Mouse (Mus musculus) right cerebral cortex, postnatal 36 days (tissue): ENCODE data around the gene Nkain2.
"Not testable (repeated sequence)": the region's sequence is repeated elsewhere in the genome, so short reads cannot be mapped to it uniquely, and the experiment has no call there.

Experiments used
- DNase-seq, 2 experiments: peaks; one replicate each; pipeline ENCODE4 v3.0.0; 2022; ENCODE audit warnings: low spot score in 2 of 2, mixed read lengths in 1 of 2

Gene Nkain2

DNA sequence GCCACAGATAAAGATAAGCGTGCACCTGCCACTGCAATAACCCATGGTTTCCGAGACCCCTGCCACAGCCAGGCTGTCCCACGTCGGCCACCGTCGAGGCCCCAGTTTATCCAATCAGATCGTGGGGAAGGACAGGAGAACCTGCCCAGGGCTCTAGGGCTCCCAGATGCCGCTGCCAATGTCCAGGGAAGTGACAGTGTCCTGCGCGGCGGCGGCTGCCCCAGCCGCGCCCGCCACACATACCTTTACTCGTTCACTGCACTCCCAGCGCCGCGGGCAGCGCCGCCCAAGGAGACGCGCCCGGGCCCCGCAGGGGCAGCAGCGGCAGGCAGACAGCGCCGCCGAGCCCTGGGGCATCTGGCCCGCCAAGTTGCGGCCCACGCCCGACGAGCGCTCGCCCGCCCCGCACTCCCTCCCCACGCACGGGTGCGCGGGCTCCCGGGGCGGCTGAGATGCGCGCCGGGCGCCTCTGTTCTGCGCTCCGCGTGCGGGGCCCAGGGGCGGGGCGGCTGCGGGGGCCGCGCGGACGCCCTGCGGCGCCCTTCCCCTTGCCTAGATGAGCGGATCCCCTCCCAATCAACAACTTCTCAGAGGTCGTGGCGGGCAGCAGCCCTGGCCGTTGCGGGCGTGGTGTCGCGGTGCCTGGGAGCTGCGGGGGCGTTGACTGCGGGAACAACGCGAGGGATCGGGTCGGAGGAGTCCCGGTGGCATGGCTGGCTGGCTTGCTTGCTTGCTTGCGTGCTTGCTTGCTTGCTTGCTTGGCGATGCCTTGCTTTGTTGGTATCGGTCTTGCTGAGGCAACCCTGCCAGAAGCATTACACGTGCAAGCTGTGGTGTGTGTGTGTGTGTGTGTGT lies at the start of gene Nkain2:
TSS of gene Nkain2 (minus strand) at position 811 of the 855 bp plus-strand sequence.
- DNase-seq: peak; percentile 50 to 65

DNA sequence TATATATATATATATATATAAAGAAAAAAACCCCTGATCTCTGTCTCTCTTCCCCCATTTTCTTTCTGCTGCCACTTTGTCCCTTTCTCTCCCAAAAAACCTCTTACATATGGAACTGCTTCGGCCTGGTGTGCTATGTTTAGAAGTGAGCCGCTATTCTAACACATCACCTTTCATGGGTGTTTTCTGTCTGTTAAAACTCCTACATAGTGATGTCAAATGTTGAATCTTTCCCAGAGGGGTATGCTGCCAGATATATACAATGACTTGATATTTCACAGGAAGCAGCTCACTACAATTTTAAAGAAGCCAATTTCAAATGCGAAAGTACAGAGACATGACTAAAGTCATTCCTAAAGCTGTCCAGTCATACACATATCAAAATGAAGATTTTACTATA lies 49.6 kb upstream of the Nkain2 start:
- no peak for DNase-seq

DNA sequence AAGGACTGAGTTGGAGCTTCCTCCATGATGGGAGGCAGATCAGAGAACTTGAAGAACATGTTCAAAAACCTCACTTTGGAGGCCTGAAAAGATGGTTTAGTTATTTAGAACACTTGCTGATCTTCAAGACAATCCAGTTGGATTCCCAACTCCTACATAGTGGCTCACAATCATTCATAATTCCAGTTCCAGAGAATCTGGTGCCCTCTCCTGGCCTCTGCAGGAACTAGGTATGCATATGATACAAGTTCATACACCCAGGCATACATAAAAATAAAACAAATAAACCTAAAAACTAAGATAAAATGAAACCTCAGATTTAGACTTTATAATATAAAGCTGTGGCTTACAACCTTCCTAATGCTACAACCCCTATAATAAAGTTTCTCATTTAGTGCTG lies 4.8 kb upstream of the Nkain2 start:
- DNase-seq: peak in 1 of 2 experiments; percentile 4

DNA sequence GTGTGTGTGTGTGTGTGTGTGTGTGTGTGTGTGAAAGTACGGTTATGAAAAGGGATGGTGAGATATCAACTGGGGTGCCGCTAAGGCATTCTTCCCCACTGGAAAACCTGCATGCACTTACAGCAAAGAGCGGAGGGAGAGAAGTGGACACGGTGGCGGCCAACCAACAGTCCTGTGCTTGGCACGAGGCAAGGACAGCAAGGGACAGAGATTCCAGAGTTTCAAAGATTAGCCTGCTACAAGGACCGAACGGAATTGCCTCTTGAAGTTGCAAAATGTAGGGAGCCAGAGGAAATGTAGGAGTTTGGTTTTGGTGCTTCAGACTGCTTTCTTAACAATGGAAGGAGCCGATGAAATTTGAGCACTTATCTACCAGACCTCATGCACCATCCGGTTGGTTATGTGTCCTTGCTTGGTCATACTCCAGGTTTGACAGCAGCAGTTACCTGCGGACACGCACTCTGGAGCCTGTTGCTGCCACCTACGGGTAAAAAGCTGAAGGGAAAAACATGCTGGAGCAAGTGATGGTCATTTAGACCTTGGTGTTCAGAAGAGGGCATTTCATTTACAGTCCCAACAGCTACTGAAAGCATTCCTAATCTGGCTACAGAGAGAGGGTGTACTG lies 357 bp upstream of the Nkain2 start:
- DNase-seq: peak; percentile 13 to 66

DNA sequence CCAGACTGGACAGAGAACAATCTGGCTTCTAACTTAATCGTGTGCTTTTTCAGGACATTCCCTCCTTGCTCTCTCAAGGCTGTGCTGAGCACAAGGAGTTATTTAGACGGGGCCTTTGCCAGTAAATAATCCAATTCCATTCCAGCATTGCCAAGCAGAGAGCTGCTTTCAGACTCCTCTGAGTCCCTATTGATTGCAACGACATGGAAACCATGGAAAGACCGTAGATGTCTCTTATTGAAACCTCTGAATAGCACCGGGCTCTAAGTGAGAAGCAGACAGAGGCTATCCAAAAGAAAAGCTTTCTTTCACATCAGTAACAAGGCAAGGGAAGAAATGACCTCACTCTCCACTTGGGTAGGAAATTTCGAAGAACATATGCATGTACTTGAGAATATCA lies 8.3 kb downstream of the Nkain2 start:
- no peak for DNase-seq

DNA sequence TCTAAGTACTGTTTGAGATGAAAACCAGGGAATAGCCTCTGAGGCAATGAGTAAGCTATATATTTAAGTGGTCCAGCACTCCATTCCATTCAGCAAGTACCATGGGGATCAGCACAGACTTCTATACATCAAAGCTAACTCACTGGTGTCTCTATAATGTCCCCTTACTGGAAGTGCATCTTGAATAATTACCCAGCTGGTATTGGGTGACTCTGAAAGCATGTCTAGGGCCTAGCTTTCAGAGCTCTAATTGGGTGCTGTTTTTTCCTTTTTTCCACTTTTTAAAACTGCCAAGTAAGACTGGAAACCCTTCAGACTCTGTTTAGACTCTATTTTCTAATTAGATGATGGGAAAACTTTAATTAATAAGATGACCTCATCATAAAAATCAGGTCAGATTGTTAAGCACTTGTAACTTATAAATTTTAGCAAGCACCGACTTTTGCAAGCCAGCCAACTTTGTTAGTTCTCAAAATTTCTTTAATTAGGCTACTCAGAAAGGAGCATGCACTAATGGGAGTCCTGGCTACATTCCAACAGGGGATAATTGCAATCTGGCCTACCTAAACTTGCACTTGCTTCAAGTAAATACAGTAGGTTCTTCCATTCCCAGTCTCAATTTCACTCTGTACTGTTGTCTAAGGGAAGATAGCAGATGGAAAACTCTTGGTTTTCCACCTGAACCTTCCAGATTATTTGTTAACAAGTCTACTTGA lies 19.4 kb downstream of the Nkain2 start:
- DNase-seq: peak in 1 of 2 experiments; percentile 10

DNA sequence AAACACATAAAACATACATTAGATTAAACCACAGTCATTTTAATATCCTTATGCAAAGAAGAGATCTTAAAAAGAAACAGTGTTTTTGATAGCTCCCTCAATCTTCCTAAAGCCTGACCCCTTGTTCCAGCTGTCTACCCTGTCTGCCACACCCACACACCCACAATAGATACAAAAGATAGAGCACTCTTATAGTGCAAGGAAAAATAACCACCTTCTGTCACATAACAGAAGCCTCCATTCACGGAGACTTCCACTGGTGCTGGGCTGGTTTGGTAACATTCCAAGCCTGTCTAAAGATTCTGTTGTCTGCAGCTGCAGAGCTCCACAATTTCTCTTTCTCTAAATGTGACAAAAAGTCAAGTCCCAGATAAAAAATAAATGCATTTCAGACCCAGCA lies 20.7 kb downstream of the Nkain2 start:
- peak in 1 of 2 experiments; percentile 18 for DNase-seq

DNA sequence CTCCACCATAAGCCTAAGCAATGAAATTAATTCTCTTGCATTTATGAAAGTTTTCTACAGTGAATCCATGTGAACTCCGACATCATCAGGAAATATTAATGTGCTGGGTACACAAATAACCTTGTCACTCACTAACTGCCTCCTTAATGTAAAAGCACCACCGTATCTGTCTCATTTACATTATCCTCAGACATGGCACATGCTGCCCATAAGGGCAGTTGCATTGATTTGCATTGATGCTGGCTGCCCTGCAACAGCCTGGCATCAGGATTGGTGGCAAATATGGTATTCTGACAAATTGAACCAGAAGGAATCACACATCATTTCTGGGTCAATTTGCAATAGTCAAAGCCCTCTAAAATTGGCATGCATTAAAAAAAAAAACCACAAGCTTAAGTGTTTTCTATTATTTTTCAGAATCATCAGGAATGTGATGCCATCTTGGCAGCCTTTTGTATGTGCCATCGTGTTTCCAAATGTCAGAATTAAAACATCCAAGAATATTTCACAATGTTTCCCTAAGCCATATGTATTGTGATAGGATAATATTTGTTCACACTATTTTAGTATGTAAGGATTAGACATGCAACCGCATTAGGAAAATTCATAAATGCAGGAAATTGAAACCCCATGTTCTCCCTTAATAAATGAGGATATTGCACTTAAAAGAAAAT lies 74.9 kb downstream of the Nkain2 start:
- DNase-seq: no peak

DNA sequence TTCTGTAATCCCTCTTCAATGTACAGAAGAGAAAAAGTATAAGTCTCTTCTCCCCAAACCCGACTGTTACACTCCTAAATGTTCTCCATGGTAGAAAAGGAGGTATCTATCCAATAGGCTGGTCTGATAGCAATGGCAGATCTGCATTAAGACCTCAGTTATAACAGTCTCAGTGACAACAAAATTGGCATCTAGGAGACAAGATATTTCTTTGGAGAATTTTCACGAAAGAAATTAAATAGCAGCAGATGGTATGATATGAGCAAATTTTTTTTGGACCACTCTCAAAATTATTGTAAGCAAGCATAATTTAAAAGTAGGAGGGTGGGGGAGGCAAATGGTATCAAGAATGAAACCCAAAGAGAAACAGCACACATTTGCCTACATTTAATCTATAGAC lies 94.0 kb downstream of the Nkain2 start:
- DNase-seq: no peak

DNA sequence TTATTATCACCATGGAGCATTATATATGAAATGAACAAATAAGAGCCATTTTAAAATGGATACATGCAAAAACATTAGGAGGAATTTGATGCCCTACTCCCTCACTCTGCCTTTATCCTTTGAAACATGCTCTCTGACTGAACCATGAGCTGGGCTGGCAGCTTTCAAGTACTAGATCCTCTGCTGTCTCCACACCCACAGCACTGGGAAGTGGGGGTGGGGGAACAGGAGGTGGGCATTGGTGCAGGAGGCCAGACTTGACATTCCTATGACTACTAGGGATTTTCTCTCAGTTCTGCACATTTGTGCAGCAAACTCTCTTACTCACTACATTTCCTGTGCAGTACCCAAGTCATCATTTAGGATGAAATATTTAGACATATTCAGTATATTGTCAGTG lies 99.7 kb downstream of the Nkain2 start:
- peak in 1 of 2 experiments; percentile 7 for DNase-seq

DNA sequence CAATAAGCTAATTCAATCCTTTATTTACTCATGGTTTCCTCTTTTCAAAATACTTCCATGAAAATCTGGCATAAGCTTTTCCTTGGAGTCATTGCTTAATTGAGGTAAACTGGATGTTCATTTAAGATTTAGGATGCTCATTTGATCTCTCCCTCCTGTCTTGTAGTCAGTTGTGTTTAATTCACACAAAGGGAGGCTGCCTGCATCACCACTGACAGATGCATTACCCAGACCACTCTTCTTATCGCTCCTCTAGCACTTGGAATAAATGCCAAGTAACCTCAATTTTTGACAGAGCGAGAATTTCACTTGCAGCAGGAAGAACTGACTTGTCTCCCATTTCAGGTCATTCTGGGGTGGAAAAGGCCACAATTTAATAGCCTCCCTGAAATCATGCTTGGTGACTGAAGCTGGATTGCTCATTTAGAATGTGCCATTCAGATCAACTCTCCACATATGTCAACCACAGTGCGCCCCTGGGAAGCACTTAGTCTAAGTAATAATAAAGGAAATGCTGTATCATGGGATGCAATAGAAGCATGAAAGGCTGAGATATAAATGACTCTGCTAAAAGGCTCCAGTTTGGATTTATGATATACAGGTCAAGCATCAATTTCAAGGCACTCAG lies 107.4 kb downstream of the Nkain2 start:
- DNase-seq: no peak

DNA sequence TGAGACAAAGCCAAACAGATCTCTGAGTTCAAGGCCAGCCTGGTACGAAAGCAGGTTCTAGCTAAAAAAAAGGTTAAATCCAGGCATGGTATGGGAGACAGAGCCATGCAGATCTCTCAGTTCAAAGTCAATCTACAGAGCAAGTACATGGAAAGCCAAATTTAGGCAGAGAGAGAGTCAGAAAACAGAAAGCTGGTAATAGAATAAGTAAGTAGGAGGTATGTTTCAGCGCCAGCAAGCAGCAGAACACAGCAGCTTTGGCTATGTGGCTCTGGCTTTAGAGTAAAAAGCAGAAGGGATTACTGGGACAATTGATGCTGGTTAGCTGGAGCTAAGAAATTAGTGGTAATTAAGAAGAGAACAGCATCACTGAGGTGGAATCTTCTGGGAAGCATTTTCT lies 151.3 kb downstream of the Nkain2 start:
- no peak for DNase-seq

DNA sequence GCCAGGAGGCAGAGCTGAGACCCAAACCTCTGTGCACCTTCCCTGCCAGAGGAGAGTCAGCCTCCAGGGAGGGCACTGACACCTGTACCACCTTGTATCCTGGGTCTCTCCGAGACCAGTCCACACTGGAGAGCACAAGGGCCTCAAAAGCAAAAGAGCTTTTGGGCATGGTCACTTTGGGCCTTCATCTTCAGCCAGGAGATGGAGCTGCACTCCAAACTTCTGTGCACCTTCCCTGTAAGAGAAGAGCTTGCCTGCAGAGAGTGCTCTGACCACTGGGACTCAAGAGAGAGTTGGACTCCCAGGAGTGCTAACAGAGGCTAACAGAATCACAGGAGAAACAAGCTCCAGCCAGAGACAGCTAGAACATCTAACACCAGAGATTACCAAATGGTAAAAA lies 183.7 kb downstream of the Nkain2 start:
- not testable (repeated sequence) for DNase-seq

DNA sequence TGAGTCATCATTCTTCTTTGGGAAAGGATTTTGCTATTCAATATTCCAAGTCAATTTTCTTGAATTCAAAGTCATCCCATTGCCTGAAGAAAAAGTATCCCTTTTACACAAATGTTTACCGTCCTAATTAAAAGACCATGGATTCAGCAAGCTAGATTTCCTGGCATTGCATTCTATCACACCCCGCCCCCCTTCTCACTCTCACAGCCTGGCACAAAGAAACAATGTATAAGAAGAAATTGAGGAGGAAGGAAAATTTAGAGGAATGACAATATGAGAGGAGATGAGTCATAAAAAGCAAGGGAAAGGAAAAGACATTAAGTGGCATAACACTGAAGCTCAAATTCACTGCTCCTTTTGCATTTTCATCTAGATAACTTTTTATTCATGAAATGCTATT lies 193.6 kb downstream of the Nkain2 start:
- DNase-seq: no peak

DNA sequence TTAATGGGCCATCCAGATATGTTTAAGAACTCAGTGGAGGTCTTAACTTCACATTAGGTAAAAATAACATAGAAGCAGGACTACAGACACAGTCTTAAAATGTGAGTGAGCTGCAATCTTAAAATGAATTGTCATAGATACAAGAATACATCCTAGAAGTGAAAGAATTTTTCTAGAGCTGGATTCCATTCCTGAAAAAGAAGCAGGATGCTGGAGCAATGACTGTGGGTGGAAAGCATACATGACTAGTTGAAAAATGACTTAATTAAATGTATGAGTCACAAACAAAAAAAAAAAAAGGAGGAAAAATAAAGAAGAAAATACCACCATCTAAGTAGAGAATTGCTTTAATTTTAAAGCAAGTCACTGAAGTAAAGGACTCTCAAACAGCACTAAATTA lies 205.7 kb downstream of the Nkain2 start:
- no peak for DNase-seq

DNA sequence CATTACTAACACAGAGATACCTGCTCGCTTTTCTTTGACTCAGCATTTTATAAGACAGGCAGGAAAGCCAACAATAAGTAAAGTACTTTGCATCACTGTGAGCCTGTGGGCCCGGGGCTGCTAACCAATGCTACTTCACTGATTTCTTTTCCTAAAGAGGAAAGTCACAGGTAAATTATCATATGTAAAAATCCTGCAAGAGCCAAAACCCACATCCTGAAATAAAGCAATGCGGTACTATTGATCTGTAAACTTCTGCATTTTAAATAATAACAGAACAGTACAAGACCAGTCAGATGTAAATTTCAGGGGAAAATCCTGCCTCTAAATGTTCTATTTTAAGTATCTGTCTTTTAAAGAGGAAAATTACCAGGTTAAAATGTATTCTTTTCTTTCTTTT lies 250.0 kb downstream of the Nkain2 start:
- DNase-seq: no peak

DNA sequence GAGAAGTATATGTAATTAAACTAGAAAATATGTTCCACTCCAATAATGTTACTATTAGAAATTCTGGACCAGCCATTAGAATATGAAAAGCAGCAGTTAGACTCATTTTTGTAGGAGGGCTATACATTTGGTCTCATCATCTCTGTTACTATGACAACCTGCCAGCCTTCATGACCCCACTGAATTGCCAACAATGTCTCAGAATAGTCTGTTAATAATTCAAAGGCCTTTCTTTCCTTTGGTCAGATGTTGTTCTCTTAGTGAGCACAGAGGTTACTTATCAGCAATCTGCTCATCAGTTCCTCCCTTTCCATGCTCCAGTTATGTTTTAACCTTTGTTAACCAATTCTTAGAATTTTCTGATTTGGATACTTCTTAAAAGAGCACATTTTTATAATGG lies 251.1 kb downstream of the Nkain2 start:
- DNase-seq: no peak

DNA sequence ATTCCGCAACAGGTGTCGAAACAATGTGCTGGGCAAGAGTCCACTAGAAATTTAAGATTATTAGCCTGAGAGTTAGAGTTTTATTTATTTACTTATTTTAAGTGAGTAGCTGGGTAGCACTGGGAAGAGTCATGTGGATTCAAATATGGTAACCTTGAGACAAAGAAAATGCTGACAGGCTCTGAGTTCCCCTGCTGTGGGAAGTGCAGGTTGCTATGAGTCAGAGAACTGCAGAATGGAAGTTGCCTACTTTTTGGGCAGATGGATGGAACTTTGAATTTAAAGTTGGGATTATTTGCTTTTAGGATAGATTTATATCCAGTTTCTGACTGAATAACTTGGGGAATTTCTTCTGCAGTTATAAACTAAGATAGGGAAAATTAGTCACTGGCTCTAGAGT lies 259.2 kb downstream of the Nkain2 start:
- DNase-seq: no peak

DNA sequence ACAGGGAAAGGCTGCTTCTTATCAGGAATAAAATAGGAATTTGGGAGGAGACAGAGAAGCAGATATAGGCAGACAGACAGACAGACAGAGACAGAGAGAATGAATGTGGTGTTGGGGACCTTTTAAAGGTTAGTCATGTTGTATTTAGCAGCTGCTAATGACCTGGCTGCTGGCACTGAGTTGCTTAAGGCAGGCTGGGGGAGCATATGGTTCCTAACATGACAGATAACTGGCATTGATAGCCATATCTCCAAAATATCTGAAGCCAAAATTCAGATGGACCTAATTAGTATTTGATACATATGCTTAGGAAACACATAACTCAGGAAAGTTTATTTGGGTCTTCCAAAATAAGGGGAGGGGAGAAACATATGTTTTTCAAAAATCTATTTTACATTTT lies 285.8 kb downstream of the Nkain2 start:
- no peak for DNase-seq

DNA sequence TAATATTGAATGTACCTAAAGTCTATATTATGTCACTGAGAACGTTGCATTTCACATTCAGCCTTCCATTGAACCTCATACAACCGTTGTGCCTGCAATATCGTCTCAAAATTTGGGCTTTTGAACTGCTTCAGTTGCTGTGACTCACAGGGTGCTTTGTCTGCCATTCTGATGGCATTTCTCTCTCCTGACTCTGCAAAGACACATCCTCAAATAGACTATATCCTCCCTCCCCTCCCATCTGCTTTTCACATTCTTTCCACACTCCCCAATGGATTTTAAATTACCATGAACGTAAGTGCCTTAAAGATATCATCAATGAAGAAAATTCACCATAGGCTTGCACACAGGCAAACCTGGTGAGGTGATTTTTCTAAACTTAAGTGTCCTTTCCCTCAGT lies 287.5 kb downstream of the Nkain2 start:
- DNase-seq: peak in 1 of 2 experiments; percentile 1

DNA sequence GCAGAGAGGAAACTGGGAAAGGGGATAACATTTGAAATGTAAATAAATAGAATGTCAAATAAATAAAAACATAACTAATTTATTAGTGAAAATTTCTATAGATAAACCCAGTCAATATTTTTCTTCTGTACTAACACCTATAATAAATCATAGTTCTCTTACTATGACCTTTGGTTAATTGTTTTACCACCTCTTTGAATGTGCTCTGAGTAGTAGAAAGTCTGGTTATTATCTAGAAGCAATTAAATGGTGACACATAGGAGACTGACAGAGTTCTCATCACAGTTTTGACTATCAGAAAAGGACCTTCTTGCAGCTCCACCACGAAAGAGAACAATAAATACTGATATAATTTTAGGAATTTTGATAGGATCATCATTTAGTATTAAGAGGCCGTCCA lies 295.3 kb downstream of the Nkain2 start:
- DNase-seq: no peak

DNA sequence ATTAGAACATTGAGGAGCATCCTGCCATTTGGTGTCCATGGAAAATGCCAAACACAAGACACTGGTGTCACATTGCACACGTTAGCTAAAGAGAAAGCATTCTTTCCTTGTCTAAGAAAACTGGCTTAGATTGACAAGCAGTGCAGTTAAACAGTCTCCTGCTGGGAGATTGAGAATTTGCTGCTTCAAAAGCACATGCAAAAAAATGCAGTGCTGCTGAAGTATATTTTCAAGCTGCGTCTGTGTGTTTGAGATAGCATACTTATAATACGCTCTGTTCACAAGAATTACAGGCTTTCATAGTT lies 313.0 kb downstream of the Nkain2 start:
- no peak for DNase-seq
